Mouse (Mus musculus) urinary bladder, postnatal 14 days (tissue): Measurements from ENCODE around the gene Otud7a.

Experiments
- DNase-seq: peaks from one replicate; pipeline ENCODE4 v3.0.0; 2021; ENCODE audit warnings: low spot score

The Otud7a gene

DNA sequence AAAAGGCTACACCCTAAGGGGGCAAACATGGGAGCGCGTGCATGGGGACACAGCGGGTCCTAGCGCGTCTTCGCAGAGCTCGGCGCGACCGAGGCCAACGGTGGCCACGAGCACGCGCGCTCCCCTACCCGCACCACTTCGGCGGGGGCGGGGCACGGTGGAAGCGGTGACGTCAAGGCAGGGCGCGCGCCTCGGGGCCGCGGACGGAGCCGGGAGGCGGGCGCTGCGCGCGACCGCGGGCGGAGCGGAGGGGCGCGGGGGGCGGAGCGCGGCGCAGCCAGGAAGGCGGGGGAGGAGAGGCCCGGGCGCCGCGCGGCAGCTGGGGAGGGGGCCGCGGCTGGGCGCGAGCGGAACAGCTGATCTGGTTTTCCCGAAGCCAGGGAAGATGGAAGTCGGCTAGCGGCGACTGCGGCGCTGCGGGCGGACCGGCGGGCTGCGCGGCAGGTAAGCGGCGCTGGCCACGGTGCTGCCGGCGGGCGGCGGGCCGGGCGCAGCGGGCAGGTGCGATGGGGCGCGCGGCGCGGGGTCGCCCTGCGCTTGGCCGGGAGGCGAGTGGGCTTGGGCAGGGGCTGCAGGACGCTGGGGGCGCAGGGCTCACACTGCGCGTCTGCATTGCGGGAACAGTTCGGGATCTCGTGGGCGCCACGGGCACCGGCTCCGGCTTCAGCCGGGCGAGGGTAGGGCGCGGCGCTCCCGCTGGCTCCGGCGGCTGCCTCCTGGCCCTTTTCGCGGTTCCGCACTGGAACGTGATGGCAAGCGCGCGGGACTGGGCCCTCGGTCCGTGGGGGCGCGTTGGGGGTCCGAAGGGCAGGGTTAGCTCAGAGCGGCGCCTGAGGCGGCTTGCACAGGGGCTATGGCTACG is at the start of gene Otud7a:
Gene Otud7a, plus strand, starts transcription at position 268 of the 862 bp plus-strand sequence.
- peak; percentile 43 for DNase-seq

- DNase-seq, result no peak
These were observed 38.6 kb upstream of the Otud7a start for GRCm38 (mm10) chr7:63405988-63406387.

DNA sequence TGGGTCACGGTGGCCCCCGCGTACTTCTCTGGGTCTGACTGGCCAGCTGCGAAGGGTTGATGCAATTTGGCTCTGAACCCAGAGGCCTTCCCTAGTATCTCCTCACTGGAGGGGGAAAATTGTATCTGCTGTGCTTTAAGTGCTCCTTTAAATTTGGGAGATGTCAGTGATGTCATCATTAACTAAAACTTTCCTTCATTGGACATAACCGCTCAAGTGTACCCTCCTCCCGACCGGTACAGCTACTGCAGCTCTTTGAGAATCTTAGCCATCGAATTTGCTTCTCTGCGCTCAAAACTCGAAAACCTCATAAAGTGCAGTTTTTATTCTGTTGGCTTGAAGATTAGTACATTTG is 772 bp downstream of the Otud7a start:
- DNase-seq, result no peak

- DNase-seq, result no peak
These were observed 2.4 kb downstream of the Otud7a start for GRCm38 (mm10) chr7:63446951-63447350.

GRCm38 (mm10) chr7:63455228-63455627 is 10.7 kb downstream of the Otud7a start:
- DNase-seq, result no peak

DNA sequence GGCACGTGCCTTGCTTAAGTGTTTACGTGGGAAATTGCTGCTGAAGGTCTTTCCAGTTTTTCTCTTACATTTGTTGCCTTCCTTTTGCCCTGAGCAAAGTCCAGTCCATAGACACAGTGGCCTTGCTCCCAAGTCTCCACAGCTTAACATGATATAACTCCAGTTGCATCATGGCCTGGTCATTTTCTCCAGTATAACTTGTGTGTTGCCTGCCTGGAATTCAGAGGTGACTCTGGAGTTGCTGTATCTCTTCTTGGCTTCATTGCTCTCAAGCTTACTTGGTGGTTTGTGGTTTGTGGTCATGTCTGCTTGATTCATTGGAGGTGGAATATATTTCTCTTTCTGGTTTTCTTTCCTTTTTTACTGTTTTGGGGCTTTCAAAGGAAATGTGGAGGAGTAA is 17.7 kb downstream of the Otud7a start:
- DNase-seq, result no peak

DNA sequence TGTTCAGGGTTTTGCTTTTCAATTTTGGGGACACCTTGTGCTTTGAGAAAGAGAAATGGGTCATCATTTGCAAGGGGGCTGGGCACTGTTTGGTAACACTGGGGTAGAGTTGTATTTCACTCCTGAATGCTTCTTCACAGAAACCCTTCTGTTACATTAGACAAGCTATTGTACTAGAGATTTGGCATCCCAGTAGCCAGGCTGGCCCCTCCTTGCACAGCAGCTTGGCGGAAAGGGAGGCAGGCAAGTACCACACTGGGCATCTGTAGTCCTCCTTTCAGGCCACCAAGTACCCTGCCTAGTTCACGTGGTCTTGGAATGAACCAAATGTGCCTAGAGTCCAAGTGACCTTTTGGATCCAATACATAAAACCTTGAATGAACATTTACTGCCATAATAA is 18.1 kb downstream of the Otud7a start:
- no peak for DNase-seq

DNA sequence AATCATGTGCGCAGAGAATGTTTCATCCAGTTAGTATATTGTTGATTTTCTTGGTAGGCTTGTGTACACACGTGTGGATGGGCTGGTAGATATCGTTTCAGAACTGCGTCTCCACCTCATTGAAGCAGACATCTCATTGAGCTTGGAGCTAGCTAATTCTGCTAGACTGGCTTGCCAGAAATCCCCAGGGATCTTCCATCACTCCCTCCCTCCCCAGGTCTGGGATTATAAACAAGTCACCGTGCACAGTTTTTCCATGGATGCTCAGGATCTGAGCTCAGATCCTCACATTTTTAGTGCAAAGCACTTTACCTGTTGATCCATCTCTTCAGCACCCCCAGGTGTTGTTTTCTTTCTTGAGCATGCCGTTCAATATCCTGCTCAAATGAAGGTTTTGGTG is 22.2 kb downstream of the Otud7a start:
- DNase-seq, result no peak

DNA sequence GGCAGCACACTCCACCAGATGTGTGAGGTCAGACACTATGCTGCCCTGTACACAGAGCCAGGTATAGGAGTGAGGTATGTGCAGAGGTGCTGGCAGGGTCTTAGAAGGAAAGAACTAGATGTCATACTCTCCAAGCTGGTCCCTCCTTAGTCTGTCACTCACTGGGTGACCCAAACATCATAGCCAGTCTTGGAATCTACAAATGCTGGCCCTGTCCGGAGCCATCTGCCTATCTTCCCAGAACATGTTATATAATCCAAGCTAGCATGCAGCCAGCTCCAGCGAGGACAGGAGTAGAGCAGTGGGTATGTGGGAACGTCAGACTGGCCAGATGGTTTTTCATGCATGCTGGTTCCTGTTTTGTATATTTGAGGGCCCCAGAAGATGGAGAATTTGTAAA is 23.7 kb downstream of the Otud7a start:
- DNase-seq, result no peak

GRCm38 (mm10) chr7:63483091-63483490 is 38.5 kb downstream of the Otud7a start:
- DNase-seq, result no peak

GRCm38 (mm10) chr7:63497051-63497547 is 52.5 kb downstream of the Otud7a start:
- no peak for DNase-seq

DNA sequence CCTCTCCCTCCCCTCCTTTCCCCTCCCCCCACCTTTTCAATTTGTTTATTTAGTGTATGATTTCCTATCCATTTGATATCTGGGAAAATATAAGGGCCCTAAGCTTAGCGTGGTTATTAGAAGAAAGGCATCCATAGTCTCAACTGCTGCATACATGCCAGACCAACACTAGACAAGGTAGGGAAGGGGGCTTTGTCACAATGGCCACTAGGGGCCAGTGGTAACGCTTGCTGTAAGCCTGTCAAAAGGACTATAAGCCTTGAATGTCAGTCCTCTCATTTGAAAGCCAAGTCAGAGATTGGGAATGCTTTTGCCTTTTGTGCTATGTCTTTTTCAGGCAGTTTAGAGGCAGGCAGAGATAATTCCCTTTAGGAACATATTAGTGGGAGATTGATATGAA is 59.7 kb downstream of the Otud7a start:
- DNase-seq, result no peak

DNA sequence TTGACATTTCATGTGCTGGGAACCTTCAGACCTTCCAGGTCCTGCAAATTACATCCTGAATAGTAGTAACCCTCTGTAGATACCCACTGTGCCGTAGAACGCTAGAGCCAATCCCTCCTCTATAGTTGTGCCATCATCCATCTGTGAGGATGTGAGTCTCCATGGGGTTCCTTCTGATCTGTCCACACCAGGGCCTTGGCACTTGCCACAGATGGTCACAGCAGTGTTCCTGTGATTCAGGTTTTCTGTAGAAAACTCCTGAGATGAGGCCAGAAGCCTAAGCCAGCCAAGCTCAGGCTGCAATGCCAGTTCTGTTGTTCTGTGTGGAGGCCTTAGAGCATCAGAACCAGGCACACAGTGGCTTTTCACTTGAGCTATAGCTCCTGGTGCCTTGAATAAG is 63.5 kb downstream of the Otud7a start:
- no peak for DNase-seq

DNA sequence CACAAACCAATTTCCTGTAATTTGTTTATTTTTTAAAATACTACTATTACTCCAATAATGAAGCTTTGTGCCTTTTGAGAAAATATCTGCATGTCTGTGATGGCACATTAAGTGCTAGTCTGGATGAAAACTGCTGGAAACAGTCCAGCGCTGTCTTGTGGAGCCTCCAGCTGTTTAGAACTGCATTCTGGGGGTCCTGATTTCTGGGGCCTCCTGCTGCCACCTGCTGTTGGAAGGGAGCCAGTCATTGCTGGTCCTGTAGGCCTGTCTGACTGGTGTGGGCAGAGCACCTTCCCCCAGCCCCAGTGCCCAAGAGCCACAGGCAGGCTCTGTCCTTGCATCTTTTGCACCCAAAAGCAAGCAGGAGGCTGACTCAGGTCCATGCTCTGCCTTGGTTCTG is 65.3 kb downstream of the Otud7a start:
- DNase-seq, result no peak

- no peak for DNase-seq
These were observed 66.9 kb downstream of the Otud7a start for GRCm38 (mm10) chr7:63511458-63511857.

GRCm38 (mm10) chr7:63512561-63512960 is 68.0 kb downstream of the Otud7a start:
- DNase-seq, result no peak

DNA sequence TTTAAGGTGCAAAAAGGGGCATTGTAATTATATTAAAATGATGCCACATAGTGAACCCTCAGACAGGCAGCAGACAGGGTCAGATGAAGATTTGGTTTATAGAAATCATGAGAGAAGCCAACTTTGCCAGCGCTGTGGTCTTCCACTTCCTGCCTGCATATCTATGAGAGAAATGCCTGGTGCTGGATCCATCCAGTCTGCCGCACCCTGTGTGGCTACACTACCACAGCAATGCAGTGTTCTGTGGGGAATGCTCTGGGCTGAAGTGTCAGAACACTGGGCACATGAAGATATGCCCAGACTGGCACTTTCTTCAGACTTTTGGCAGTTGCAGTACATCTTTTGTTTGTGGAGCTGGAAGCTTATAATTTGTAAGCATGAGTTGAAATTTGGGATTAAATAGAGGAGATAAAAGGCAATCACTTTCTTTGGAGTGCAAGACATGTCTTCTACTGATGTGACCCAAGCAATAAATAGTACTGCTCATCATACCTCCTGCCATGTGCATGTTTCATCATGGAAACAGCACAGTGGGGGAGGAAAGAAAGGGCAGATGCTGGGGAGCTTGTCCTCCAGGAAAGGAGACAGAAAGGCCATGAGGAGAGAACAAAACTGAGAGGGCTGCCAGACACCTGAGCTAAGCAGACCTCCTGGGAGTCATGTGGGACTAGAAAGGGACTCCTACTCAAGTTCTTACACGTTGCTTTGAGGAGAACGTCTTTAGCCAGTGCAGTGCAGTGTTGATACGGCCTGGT is 71.8 kb downstream of the Otud7a start:
- DNase-seq, result no peak

GRCm38 (mm10) chr7:63520299-63520698 is 75.7 kb downstream of the Otud7a start:
- DNase-seq, result no peak

GRCm38 (mm10) chr7:63522403-63522802 is 77.9 kb downstream of the Otud7a start:
- DNase-seq, result no peak

- DNase-seq, result no peak
These were observed 78.5 kb downstream of the Otud7a start for GRCm38 (mm10) chr7:63523051-63523450.

DNA sequence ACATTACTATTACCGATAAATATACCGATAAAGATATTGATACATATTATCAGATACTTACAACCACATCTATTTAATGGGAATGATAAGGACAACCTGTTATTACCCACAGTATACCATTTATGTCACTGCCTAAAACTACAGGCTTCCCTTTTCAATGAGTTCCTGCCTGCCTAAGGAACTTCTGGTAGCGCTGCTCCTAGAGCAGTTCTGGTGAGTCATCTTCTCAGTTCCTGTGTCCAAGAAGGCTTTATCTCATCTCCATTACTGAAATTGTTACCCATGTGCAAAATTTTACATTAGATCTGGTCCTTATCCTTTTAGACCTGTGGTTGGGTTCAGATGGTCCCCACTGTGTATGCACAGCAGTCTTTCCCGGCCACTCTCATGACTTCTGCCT is 95.7 kb downstream of the Otud7a start:
- no peak for DNase-seq

- DNase-seq, result no peak
These were observed 109.9 kb downstream of the Otud7a start for GRCm38 (mm10) chr7:63554457-63554856.

GRCm38 (mm10) chr7:63556324-63556723 is 111.8 kb downstream of the Otud7a start:
- no peak for DNase-seq
